Mouse (Mus musculus) ES-Bruce4 (cell line): Measurements from ENCODE around the gene Rnf216.

Experiments
- CTCF ChIP-seq: IDR thresholded peaks from one replicate; pipeline ENCODE4 v1.8.1; 2011; ENCODE audit warnings: low read depth, low read length
- EP300 ChIP-seq: IDR thresholded peaks from 2 replicates; pipeline ENCODE4 v1.6.1; 2011; ENCODE audit warnings: low read depth, low read length; ENCODE audit not compliant: insufficient read depth
- POLR2A ChIP-seq: IDR thresholded peaks from one replicate; pipeline ENCODE4 v1.8.1; 2011; ENCODE audit warnings: low read length; ENCODE audit not compliant: insufficient read depth

DNA sequence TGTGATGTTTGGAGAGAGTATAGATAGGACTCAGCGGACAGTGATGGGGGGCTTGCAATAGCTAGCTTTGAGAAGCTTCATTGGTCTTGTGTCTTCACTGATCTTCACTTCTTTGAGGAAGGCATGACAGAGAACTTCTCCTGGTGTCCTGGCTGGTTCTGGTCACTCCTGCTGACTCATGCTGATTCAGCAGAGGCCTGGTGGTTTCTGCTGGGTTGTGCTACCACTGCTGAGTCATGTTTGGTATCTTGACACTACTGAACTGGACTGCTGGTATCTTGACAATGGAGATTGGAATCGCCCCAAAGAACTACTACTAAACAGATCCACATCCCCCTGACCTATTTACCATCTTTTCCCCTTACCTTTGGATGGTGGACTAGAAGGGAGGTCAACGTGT lies 42.7 kb upstream of the Rnf216 start:
- TF ChIP-seq POLR2A (no peak), CTCF (no peak), EP300 (0 out of 2 replicates have a peak, but pooled peaks have one; percentile 16)
